Comparison of ENCODE assay signal across 18 mouse cellular contexts in genomic region chr7:36851275-36851889, GRCm38 (mm10).
"Had no signal": no experiment of that assay in that cellular context is flagged by ENCODE, and none has a peak within 500 bp of the region (broad histone marks: within the 10 kb centered on the region; RNA-seq: fewer than 3 reads in every experiment).

No protein-coding gene starts in this region.

- H3K4me3 ChIP-seq: hindbrain, embryonic 12.5 days; hindbrain, embryonic 15.5 days; left cerebral cortex, adult 2 months; liver, embryonic 13.5 days; megakaryocyte, embryonic 14.5 days; midbrain, embryonic 10.5 days; midbrain, embryonic 13.5 days; myocyte; neural tube, embryonic 13.5 days; stomach, embryonic 15.5 days had no signal

- ATAC-seq: intestine, postnatal 0 days; liver, postnatal 0 days; midbrain, embryonic 13.5 days; midbrain, embryonic 16.5 days had no signal

- DNase-seq: layer of hippocampus, postnatal 36 days; liver, embryonic 13.5 days; liver, postnatal 0 days; retina, postnatal 1 day; right cerebral cortex, postnatal 25 days; spleen, adult 18-20 months; thymus, postnatal 25 days had no signal

- H3K9me3 ChIP-seq: hindbrain, embryonic 15.5 days; liver, embryonic 13.5 days; midbrain, embryonic 10.5 days; midbrain, embryonic 13.5 days; stomach, embryonic 15.5 days had no signal

- H3K27ac ChIP-seq: hindbrain, embryonic 12.5 days; hindbrain, embryonic 15.5 days; left cerebral cortex, adult 2 months; liver, embryonic 13.5 days; midbrain, embryonic 10.5 days; midbrain, embryonic 13.5 days; neural tube, embryonic 13.5 days; stomach, embryonic 15.5 days had no signal

- H3K36me3 ChIP-seq: hindbrain, embryonic 12.5 days; hindbrain, embryonic 15.5 days; liver, embryonic 13.5 days; midbrain, embryonic 10.5 days; midbrain, embryonic 13.5 days; neural tube, embryonic 13.5 days; stomach, embryonic 15.5 days had no signal

- H3K4me1 ChIP-seq: hindbrain, embryonic 12.5 days; hindbrain, embryonic 15.5 days; liver, embryonic 13.5 days; megakaryocyte, embryonic 14.5 days; stomach, embryonic 15.5 days had no signal

- H3K9ac ChIP-seq: hindbrain, embryonic 12.5 days; hindbrain, embryonic 15.5 days; liver, embryonic 13.5 days; liver, postnatal 0 days; midbrain, embryonic 13.5 days; neural tube, embryonic 13.5 days; stomach, embryonic 15.5 days had no signal

- H3K27me3 ChIP-seq: hindbrain, embryonic 12.5 days; hindbrain, embryonic 15.5 days; liver, embryonic 13.5 days; megakaryocyte, embryonic 14.5 days; midbrain, embryonic 13.5 days; neural tube, embryonic 13.5 days; stomach, embryonic 15.5 days had no signal

- H3K4me2 ChIP-seq: hindbrain, embryonic 12.5 days; hindbrain, embryonic 15.5 days; liver, embryonic 13.5 days; midbrain, embryonic 13.5 days; neural tube, embryonic 13.5 days; stomach, embryonic 15.5 days had no signal
